Mouse (Mus musculus): ENCODE data around the gene Vamp5. TPM values are rescaled to one million over a fixed set of nuclear protein-coding genes. Genes with fewer than 3 reads are reported as not detected.

The Vamp5 gene
- total and polyA plus RNA-seq, 3 experiments: 0.50 to 2.5 (median 0.90) TPM

DNA sequence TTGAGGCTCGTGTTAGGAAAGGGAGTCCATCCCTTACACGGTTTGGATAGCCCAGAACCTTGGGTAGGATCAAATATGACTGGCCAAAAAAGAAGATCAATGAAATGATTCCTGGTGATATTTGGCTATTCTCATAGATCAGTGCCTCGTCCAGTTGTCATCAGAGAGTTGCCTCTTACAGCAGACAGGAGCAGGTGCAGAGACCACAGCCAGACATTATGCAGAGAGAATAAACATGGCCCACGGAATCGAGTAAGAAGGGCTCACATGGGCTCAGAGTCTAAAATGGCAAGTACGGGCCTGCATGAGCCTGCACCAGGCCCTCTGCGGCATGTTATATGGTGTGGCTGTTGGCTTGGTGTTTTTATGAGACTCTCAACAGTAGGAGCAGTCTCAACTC lies 25.1 kb upstream of the Vamp5 start:
- H3K4me2 ChIP-seq (ENCODE audit: insufficient read depth, low read depth, poor library complexity, severe bottlenecking): no peak overlapping the region
- no peak overlapping the region for H3K27ac ChIP-seq (ENCODE audit: insufficient read depth, low read depth)
- dilution Hi-C loops (cut with MboI; ENCODE audit: extremely low pct_ligation_motif_present, extremely low pct_unique_long_range_greater_than_20kb, low sequenced_read_pairs): no loop called here

DNA sequence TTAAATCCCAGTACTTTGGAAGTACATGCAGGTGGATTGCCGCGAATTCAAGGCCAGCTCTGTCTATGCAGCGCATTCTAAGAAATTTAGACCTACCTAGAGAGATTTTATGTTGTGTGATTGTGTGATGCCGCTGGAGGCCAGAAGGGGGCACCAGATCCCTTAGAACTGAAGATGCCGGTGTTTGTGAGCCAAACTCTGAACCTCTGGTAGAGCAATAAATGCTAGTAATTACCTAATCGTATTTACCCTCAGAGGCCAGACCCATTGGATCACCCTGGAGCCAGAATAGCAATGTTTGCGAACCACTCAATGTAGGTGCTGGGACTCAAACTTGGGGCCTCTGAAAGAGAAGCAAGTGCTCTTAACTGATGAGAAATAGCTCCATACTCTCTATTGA lies 21.6 kb upstream of the Vamp5 start:
- TF ChIP-seq MAZ (IDR thresholded peaks at IDR 0.05; ENCODE audit: low read depth, low read length) (no peak), POLR2A (IDR thresholded peaks at IDR 0.05; ENCODE audit: low read depth, low read length) (no peak), SMC3 (IDR thresholded peaks at IDR 0.05; ENCODE audit: low read depth, low read length) (peak; percentile 63), RAD21 (IDR thresholded peaks at IDR 0.05; ENCODE audit: low read depth, low read length) (peak; percentile 79), CTCF (conservative IDR thresholded peaks at IDR 0.05 in 1 of 2, IDR thresholded peaks at IDR 0.05 in 1 of 2; ENCODE audit: low read depth in 2 of 2, low read length in 2 of 2) (peak; percentile 86 to 89), USF2 (conservative IDR thresholded peaks at IDR 0.05; ENCODE audit: low read depth, low read length) (no peak)
- Histone ChIP-seq H3K9me3 (replicated peaks; ENCODE audit: low read length) (no peaks in the 10 kb centered on the region), H3K4me2 (ENCODE audit: insufficient read depth, low read depth, poor library complexity, severe bottlenecking) (peak overlapping the region; percentile 78; the same call in 1 of the 2 replicates), H3K9ac (ENCODE audit: insufficient read depth, low read depth) (no peak overlapping the region), H3K4me3 (replicated peaks in 1 of 3; ENCODE audit: low read depth in 2 of 3, low read length in 2 of 3, poor library complexity in 1 of 3) (no peak overlapping the region), H3K79me2 (replicated peaks; ENCODE audit: control insufficient read depth, extremely low read depth, insufficient read depth, poor library complexity, severe bottlenecking) (no peaks in the 10 kb centered on the region), H3K4me1 (ENCODE audit: control insufficient read depth in 1 of 2, insufficient read depth in 2 of 2) (no peaks in the 10 kb centered on the region; a peak in 1 of 4 replicates), H3K36me3 (replicated peaks in 1 of 2; ENCODE audit: control insufficient read depth in 1 of 2, insufficient read depth in 1 of 2, low read length in 1 of 2) (no peaks in the 10 kb centered on the region), H3K27me3 (replicated peaks) (no peaks in the 10 kb centered on the region), H3K27ac (ENCODE audit: insufficient read depth, low read depth) (no peak overlapping the region)
- dilution Hi-C loops (cut with MboI; ENCODE audit: extremely low pct_ligation_motif_present, extremely low pct_unique_long_range_greater_than_20kb, low sequenced_read_pairs): no loop called here
- DNase-seq (ENCODE audit: extremely low read depth): peak; percentile 73
- in situ Hi-C loops (cut with MboI; ENCODE audit: low pct_ligation_motif_present, low pct_unique_long_range_greater_than_20kb, low sequenced_read_pairs): loop anchor here (25.0 kb wide), 1 partner anchor 435 kb away; no protein-coding TSS in a partner anchor

More for the DNA sequence above, 25.1 kb upstream of the Vamp5 start:
- in situ Hi-C loops (cut with MboI; ENCODE audit: low pct_ligation_motif_present, low pct_unique_long_range_greater_than_20kb, low sequenced_read_pairs): loop anchor here (25.0 kb wide), 1 partner anchor 432 kb away; no protein-coding TSS in a partner anchor
- DNase-seq (ENCODE audit: extremely low read depth): no peak
- TF ChIP-seq RAD21 (IDR thresholded peaks at IDR 0.05; ENCODE audit: low read depth, low read length): no peak
- no peak for TF ChIP-seq MYC (IDR thresholded peaks at IDR 0.05; ENCODE audit: low read depth, low read length)
- no peak for TF ChIP-seq MEF2A (IDR thresholded peaks at IDR 0.05; ENCODE audit: borderline replicate concordance, low read depth, low read length)
- TF ChIP-seq IRF4 (IDR thresholded peaks at IDR 0.05; ENCODE audit: low read depth, low read length): no peak
- TF ChIP-seq PAX5 (IDR thresholded peaks at IDR 0.05; ENCODE audit: low read length): no peak
- TF ChIP-seq JUND (conservative IDR thresholded peaks at IDR 0.05; ENCODE audit: low read depth, low read length): no peak
- TF ChIP-seq MAZ (IDR thresholded peaks at IDR 0.05; ENCODE audit: low read depth, low read length): no peak
- TF ChIP-seq GABPA (IDR thresholded peaks at IDR 0.05; ENCODE audit: insufficient replicate concordance, low read depth, low read length): no peak
- TF ChIP-seq TBP (conservative IDR thresholded peaks at IDR 0.05; ENCODE audit: low read depth, low read length): no peak
- TF ChIP-seq RCOR1 (conservative IDR thresholded peaks at IDR 0.05; ENCODE audit: low read depth, low read length): no peak
- no peak for TF ChIP-seq JUN (IDR thresholded peaks at IDR 0.05; ENCODE audit: insufficient read depth, low read depth, low read length)
- no peak for TF ChIP-seq CTCF (conservative IDR thresholded peaks at IDR 0.05 in 1 of 2, IDR thresholded peaks at IDR 0.05 in 1 of 2; ENCODE audit: low read depth in 2 of 2, low read length in 2 of 2)
- no peak for TF ChIP-seq ZC3H11A (IDR thresholded peaks at IDR 0.05; ENCODE audit: low read depth, low read length)
- no peak for TF ChIP-seq CHD2 (IDR thresholded peaks at IDR 0.05; ENCODE audit: low read length)
- no peak for TF ChIP-seq USF1 (IDR thresholded peaks at IDR 0.05; ENCODE audit: low read depth, low read length)
- no peak for TF ChIP-seq ZKSCAN1 (IDR thresholded peaks at IDR 0.05; ENCODE audit: borderline replicate concordance, low read depth, low read length)
- TF ChIP-seq CHD1 (IDR thresholded peaks at IDR 0.05; ENCODE audit: low read depth, low read length): no peak
- no peak for TF ChIP-seq ETS1 (conservative IDR thresholded peaks at IDR 0.05; ENCODE audit: low read depth, low read length)
- H3K4me1 ChIP-seq (ENCODE audit: control insufficient read depth in 1 of 2, insufficient read depth in 2 of 2): peaks cover 0 to 10% of the 10 kb centered on the region in 2 experiments; a peak in 3 of 4 replicates
- no peaks in the 10 kb centered on the region for H3K36me3 ChIP-seq (replicated peaks in 1 of 2; ENCODE audit: control insufficient read depth in 1 of 2, insufficient read depth in 1 of 2, low read length in 1 of 2)
- no peaks in the 10 kb centered on the region for H3K27me3 ChIP-seq (replicated peaks)
- H3K9ac ChIP-seq (ENCODE audit: insufficient read depth, low read depth): no peak overlapping the region
- no peak overlapping the region for H3K4me3 ChIP-seq (replicated peaks in 1 of 3; ENCODE audit: low read depth in 2 of 3, low read length in 2 of 3, poor library complexity in 1 of 3)
- H3K9me3 ChIP-seq (replicated peaks; ENCODE audit: low read length): no peaks in the 10 kb centered on the region
- H3K79me2 ChIP-seq (replicated peaks; ENCODE audit: control insufficient read depth, extremely low read depth, insufficient read depth, poor library complexity, severe bottlenecking): no peaks in the 10 kb centered on the region
